Mouse (Mus musculus): Measurements from ENCODE around the gene Adcy10.

Adcy10 gene

DNA sequence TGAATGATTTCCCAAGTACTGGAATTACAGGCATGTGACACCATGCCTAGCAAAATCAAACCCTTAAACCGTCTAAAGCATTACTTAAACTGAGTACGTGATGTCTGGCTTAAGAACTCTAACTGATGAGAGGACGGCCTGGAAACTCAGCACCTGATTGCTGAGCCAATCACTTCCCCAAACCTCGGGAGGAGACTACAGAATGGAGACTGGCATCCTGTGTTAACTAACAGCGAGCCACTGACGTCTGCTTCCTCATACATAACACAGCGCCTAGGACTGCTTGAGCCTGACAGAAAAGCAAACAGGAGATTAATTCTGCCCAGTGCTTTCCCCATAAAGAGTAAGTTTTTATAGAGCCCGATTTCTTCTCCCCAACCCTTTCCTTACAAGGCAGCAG lies 119.2 kb downstream of the Adcy10 start:
- DNase-seq (ENCODE audit: low spot score in 2 of 2): no peak

DNA sequence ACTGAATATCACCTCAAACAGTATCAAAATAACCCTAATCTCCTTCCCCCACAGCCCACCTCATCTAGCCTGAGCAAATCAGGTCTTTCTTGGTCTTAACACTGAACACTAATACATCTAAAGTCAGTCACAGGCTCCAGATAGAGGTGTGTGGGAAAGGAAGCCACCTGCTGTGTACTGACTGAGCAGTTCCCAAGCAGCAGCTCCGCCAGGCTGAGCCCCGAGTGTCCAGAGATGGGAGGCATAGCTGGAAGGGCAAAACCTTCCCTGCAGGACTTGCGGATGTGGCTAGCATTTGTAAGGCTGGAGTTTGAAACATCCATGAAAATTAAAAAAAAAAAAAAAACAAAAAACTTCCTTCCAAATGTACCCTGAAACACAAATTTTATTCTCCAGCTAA lies 120.1 kb downstream of the Adcy10 start:
- no peak for DNase-seq (ENCODE audit: low spot score in 2 of 2)

DNA sequence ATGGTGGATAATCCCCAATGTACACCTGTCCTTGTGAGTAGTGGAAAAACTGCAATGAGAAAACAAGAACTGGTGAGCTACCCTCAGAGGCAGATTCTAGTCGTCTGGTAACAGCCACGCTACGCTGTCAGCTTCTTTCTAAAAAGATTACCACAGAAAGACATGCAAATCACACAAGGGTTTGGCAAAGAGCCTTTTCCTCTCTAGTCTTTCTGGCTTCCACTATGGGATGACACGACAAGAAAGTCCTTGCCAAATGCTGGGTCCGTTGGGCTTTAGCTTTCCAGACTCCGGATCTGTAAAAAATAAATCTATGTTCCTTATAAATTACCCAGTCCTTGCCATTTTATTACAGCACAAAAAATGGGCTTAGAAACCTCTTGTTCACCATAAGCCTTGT lies 120.8 kb downstream of the Adcy10 start:
- DNase-seq (ENCODE audit: low spot score in 2 of 2): no peak

DNA sequence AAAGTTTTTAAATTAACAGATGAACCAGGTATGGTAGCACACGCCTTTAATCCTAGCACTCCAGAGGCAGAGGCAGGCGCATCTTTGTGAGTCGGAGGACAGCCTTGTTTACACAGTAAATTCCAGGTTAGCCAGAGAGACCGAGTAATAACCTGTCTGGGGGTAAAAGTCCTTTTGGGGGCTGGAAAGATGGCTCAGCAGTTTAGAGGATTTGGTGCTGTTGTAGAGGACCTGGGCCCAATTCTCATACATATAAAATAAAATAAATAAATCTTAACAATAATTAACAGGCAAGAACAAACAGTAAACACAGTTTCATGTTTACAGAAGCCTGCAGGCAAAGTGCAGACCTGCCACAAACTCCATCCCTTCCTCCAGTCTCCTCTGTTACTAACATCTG lies 123.9 kb downstream of the Adcy10 start:
- no peak for DNase-seq (ENCODE audit: low spot score in 2 of 2)

DNA sequence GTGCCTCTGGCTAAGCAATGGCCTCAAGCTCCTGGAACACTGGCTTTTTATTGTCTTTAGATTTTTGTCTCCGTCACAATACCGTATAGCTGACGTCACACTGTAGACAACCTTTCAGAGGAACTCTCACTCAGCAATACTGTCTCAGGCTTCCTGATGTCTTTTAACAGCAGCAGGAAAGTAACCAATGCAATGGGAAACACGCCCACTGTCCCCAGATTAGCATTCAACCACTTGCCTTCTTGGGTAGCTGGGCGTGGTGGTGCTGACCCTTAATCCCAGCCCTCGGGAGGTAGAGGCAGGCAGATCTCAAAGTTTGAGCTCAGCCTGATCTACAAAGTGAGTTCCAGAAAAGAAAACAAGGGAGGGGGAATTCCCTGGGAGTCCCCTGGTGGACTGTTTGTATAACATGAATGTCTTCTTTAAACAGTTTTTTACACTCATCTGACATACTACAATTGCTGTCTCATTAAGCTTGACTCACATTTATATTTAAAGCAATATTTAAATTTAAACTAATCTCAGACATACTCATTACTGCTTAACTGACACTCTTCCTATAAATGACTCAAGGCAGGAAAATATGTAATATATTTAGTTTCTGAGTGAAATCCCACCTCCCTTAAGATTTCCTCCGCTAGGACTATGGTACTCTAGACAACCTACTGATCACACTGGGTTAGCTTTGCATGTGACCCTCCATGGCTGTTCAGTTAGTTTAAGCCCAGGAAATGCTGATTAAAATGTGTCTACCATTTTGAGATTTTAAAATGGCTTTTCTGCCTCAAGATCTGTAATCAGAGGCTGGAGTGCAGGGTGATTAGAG lies 124.7 kb downstream of the Adcy10 start:
- no peak for DNase-seq (ENCODE audit: low spot score in 2 of 2)

DNA sequence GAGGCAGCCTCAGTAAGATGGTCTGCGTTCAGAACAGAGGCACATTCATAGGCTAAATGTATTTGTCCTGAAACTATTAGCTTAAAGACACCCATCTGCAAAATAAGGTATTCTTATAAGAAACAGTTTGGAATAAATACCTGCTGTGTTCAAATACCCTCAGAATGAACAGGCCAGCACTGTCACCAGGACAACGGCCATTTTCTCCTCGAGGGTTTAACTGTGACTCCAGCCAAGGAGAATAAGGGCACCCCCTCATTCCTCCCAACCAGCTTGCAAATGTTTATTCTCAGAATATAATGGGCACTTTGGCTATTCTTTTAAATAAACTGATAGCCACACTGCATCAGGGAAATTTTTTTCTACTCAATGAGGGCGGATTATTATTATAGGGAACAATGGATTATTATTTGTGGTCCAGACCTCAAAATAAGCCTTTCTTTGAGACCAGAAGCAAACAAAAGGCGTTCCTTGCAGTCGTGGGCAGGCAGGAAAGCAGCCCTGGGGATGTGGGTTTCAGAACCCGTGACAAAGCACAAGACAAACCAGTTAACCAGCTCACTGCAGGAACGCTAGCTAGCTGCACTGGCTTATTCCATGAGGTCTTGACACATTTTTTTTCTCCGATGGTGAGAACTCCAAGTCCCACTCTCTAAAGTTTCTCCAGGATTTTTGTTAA lies 125.5 kb downstream of the Adcy10 start:
- DNase-seq (ENCODE audit: low spot score in 2 of 2): no peak

DNA sequence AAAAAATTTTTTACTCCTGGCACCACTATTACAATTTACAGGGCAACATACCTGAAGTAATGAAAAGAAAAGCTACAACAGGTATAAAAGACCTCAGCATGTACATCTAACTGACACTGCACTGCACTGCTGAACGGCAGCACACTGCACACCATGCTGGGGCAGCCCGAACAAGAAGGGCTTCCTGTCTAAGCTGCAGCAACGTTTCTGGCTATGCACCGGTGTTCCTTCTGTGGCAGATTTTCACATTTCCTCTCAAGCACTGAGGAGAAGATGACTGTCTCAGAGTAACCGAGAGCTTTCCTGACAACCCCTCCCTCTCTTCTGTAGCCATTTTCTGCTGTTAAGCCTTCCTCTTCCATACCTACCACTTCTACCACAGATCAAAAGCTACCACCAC lies 127.7 kb downstream of the Adcy10 start:
- no peak for DNase-seq (ENCODE audit: low spot score in 2 of 2)

DNA sequence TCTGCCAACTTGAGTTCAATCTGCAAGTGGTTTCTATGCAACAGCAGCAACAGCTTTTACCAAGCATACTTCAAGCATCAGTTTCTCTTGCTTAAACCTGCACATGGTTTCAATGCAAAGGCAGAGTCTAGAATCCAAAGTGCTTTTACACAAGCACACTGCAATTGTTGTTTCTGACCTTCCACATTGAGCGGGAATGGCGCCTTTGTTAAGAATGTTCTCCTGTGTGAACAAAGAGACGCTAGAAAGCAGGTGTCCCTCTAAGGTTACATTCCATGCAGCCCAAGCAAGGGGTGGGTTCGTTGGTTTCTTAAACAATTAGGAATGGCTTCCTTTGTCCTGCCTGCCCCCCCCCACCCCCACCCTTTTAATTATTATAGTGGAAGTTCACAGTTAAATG lies 128.9 kb downstream of the Adcy10 start:
- no peak for DNase-seq (ENCODE audit: low spot score in 2 of 2)

DNA sequence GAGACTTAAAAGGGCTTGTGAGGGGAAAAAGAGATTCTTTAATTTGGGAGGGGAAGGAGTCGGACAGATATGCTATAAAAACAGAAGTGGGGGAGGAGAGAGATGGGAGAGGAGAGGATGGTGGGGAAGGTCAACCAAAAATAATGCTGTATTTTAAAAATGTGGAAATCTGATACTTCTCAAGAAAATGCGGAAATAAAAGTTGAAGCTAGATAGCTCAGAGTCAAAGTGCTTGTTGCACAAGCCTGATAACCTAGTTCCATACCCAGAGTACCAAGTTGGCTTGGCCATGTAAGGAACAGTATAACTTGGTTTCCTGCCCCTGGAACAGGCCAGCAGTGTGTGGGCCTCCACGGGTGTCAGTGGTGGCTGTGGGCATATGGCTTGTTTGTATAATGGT lies 129.8 kb downstream of the Adcy10 start:
- DNase-seq (ENCODE audit: low spot score in 2 of 2): no peak

DNA sequence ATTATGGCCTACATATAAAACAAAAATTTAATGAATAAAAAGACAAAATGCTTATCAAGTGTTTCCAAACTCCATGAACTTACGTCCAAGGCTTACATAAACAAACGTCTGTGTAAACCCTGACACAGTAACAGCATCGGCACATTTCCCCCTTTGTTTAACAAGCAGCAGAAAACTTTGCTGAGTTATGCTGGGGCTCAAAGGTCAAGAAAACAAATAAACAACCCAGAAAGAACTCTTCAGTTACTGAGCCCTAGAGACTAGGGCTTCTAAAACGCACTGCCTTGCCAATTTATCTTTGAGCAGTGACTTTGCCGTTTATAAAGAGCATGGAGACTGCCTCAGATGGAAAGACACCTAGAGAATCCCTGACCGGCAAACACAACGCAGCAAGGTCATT lies 131.7 kb downstream of the Adcy10 start:
- DNase-seq (ENCODE audit: low spot score in 2 of 2): no peak

DNA sequence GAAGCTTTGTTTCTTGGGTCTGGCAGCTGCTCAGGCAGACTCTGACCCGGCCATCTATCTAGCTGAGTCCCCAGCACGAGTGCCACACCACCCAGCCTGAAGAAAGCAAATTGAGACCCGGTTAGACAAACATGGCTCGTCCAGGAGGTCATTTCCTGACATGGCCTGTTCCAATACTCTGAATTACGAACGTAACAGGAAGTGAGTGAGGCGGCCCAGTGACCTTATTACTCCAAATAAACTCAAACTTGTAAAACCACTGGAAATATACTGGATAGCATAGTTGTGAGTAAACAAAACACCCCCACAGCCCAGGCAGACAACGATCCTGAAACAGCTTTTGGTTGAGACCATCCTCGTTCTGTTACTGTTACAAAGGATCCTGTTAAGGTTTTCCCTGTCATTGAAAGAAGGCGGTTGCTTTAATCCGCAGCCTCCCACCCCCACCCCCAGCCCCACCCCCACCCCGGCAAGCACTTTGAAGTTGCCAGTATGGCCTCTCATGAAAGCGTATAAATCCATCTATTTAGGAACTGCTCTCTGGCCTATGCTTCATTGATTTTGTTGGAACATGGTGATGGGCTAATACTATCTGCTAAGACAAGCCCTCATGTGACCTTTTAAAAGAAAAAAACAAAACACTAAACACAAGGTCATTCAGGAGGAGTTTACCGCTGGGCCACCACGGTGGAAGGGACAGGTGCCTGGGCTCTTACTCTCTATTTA lies 132.3 kb downstream of the Adcy10 start:
- no peak for DNase-seq (ENCODE audit: low spot score in 2 of 2)

DNA sequence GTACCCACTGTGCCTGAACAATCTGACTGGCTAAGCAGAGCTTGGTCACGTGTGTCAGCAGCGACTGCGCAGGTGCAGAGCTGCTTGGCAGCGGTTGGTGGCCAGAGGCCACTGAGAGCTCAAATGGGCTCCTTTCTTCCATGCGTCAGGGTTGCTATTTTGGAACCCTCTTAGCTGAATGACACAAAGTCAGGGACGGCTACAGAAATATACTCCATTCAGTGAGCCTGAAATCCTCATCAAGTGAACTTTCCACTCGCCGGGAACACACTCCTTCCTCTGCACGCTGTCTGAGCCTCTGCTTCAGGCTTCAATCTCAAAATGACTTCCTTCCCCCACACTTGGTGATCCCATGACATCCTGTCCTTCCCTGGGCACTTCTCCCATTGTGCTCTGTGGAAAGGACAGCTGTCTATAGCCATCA lies 133.2 kb downstream of the Adcy10 start:
- no peak for DNase-seq (ENCODE audit: low spot score in 2 of 2)

DNA sequence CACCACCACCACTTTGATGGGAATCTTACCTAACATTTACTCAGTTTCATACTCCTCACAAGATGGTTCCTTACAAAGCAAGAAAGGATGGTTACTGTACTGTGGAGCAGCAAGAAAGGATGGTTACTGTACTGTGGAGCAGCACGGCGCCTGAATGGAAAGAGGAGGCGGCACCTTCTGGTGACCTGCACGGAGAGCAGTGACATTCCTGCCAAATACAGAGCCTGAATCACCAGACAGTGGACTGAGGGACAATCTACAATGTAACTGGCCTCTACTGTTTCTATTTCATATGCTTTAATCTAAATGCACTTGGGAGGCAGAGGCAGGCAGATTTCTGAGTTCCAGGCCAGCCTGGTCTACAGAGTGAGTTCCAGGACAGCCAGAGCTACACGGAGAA lies 140.1 kb downstream of the Adcy10 start:
- DNase-seq (ENCODE audit: low spot score in 2 of 2): no peak

DNA sequence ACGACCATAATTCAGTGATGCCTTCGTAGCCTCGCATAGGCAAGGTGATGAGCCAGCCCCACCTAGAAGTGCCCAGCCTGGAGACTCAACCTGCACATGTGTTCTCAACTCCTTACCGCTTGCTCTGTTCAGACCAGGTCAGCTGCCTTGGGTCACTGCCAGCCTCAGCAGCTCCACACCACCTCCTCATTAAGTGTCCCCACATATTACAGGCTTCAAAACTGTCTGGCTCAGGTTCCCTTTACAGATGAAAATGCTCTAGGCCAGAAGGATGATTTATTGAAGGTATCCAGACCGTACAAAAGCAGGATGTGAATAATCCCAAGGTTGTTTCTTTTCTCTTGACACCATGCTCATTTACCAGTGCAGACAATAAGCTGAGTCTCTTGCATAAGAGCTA lies 140.9 kb downstream of the Adcy10 start:
- no peak for DNase-seq (ENCODE audit: low spot score in 2 of 2)

Data from frontal cortex, postnatal 25 days (tissue).